10 mouse cellular contexts compared by ENCODE assay signal in the genomic region with DNA sequence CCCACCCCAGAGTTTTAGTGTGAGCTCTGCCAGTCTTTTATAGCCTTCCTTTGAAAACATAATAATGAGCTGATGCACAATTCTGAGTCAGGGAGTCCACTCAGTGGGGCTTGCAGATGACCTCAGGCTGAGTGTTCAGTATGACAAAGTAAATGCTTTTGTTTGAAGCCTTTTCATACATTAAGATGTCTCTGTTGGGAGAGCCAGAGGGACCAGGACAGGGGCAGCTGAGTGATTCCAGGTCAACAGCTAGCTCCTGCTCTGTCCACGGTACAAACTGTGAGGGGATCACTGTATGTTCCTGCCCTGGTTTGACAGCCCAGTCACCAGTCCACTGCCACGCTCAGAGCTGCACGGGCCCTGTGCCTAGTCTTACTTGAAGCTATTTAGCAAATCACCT. TPM values are rescaled to one million over a fixed set of nuclear protein-coding genes. Genes with fewer than 3 reads are reported as not detected.
DNase-seq lines count a peak whose midpoint lies in the region; ATAC-seq and TF ChIP-seq lines count a peak whose summit lies in the region.
"Had no signal": no experiment of that assay in that cellular context is flagged by ENCODE, and none has a peak within 500 bp of the region (broad histone marks: within the 10 kb centered on the region; RNA-seq: fewer than 3 reads in every experiment).

No protein-coding gene starts in this region.

- in situ Hi-C loops in ES-E14 (cut with MboI; ENCODE audit: low sequenced_read_pairs in 2 of 2, unreplicated experiment in 2 of 2): no loop called here

- H3K4me1 ChIP-seq in heart, embryonic 13.5 days: peaks cover 31% of the 10 kb centered on the region
- H3K4me1 ChIP-seq in ES-E14 (ENCODE audit: control insufficient read depth in 2 of 2, insufficient read depth in 2 of 2, low read length in 2 of 2, poor library complexity in 1 of 2): peaks cover 6 to 18% of the 10 kb centered on the region in 2 experiments; a peak in 3 of 4 replicates
- peaks cover 28% of the 10 kb centered on the region for H3K4me1 ChIP-seq in embryonic facial prominence, embryonic 15.5 days

- intact Hi-C loops in heart, postnatal 10 days (cut with DNase I): no loop called here

- H3K4me2 ChIP-seq in heart, embryonic 13.5 days: no peak overlapping the region
- no peak overlapping the region for H3K4me2 ChIP-seq in embryonic facial prominence, embryonic 15.5 days (replicated peaks)

- no peaks in the 10 kb centered on the region for H3K27me3 ChIP-seq in heart, embryonic 13.5 days (replicated peaks)
- H3K27me3 ChIP-seq in embryonic facial prominence, embryonic 15.5 days: no peaks in the 10 kb centered on the region

- no peak for DNase-seq in heart, postnatal 10 days
- no peak for DNase-seq in ES-E14 (ENCODE audit: low read depth, low spot score)
- DNase-seq in mesoderm, embryonic 11.5 days (ENCODE audit: low read depth, low spot score): peak; percentile 77
- no peak for DNase-seq in frontal cortex, postnatal 10 days (ENCODE audit: low spot score in 2 of 2)
- DNase-seq in frontal cortex, postnatal 25 days (ENCODE audit: low spot score in 2 of 2): no peak
- DNase-seq: lung, postnatal 14 days had no signal

- peak overlapping the region; percentile 89 for H3K27ac ChIP-seq in heart, embryonic 13.5 days (replicated peaks)
- H3K27ac ChIP-seq in ES-E14 (ENCODE audit: insufficient read depth, low read depth, low read length, poor library complexity, severe bottlenecking): peak overlapping the region; percentile 46; the same call in 1 of the 2 replicates
- H3K27ac ChIP-seq in embryonic facial prominence, embryonic 15.5 days (replicated peaks): peak overlapping the region; percentile 48

- 34% methylated on average over 3 of the region's 3 CpGs for WGBS in heart, embryonic 13.5 days
- WGBS in embryonic facial prominence, embryonic 15.5 days: 31% methylated on average over 3 of the region's 3 CpGs

- no peak overlapping the region for H3K9ac ChIP-seq in heart, embryonic 13.5 days
- H3K9ac ChIP-seq in ES-E14 (ENCODE audit: insufficient read depth, low read depth, low read length, poor library complexity, severe bottlenecking): no peak overlapping the region
- no peak overlapping the region for H3K9ac ChIP-seq in embryonic facial prominence, embryonic 15.5 days

- no peak for ATAC-seq in heart, embryonic 13.5 days (ENCODE audit: extremely low read depth, insufficient number of reproducible peaks, low FRiP score, low TSS enrichment)
- no peak for ATAC-seq in embryonic facial prominence, embryonic 15.5 days (ENCODE audit: insufficient number of reproducible peaks, low FRiP score, low TSS enrichment, low read depth)
- ATAC-seq in megakaryocyte-erythroid progenitor cell, adult 5-6 weeks (replicated peaks; ENCODE audit: low FRiP score, low TSS enrichment, poor library complexity, severe bottlenecking): no peak

- no peak overlapping the region for H3K4me3 ChIP-seq in heart, embryonic 13.5 days
- H3K4me3 ChIP-seq in ES-E14 (ENCODE audit: insufficient read depth in 1 of 2, low read depth in 1 of 2, low read length in 2 of 2, poor library complexity in 1 of 2, severe bottlenecking in 1 of 2): no peak overlapping the region
- no peak overlapping the region for H3K4me3 ChIP-seq in embryonic facial prominence, embryonic 15.5 days (replicated peaks)

- H3K9me3 ChIP-seq in heart, embryonic 13.5 days: no peaks in the 10 kb centered on the region
- H3K9me3 ChIP-seq in ES-E14 (ENCODE audit: control insufficient read depth, insufficient read depth, low read depth, low read length): no peaks in the 10 kb centered on the region
- H3K9me3 ChIP-seq in embryonic facial prominence, embryonic 15.5 days (replicated peaks): no peaks in the 10 kb centered on the region

- no peaks in the 10 kb centered on the region for H3K36me3 ChIP-seq in heart, embryonic 13.5 days
- H3K36me3 ChIP-seq in ES-E14 (ENCODE audit: control insufficient read depth, insufficient read depth, low read length, poor library complexity, severe bottlenecking): no peaks in the 10 kb centered on the region
- H3K36me3 ChIP-seq in embryonic facial prominence, embryonic 15.5 days: no peaks in the 10 kb centered on the region

TF ChIP-seq in ES-E14, 5 proteins besides CTCF, POLR2A, EP300 and RAD21:
- no peak for TF ChIP-seq ZC3H11A (IDR thresholded peaks at IDR 0.05; ENCODE audit: borderline replicate concordance, low read depth, low read length)
- no peak for TF ChIP-seq MAFK (IDR thresholded peaks at IDR 0.05; ENCODE audit: insufficient read depth, low read depth, low read length)
- TF ChIP-seq ZNF384 (IDR thresholded peaks at IDR 0.05; ENCODE audit: low read depth, low read length): no peak
- TF ChIP-seq HCFC1 (IDR thresholded peaks at IDR 0.05; ENCODE audit: borderline replicate concordance, insufficient read depth, low read length): no peak
- no peak for TF ChIP-seq CHD2 (IDR thresholded peaks at IDR 0.05; ENCODE audit: low read depth, low read length)
TF ChIP-seq in ES-E14: peak in this region for 0.

RNA-seq across cellular contexts. Expression of a gene that starts 26.6 kb away (rescaled TPM):
- 59.4 and 64.5 TPM in 2 replicates for polyA plus RNA-seq in heart, embryonic 13.5 days (2015; fragmentation: Nextera tagmentation; extraction: Ambion mirVana)
- total RNA-seq in heart, postnatal 10 days (2021): 10 to 100 TPM; 18.6 to 21.2 TPM
- total RNA-seq in ES-E14 (2012; rRNA removed): 16.6 and 37.4 TPM in 2 replicates
- 64.4 and 68.3 TPM in 2 replicates for polyA plus RNA-seq in embryonic facial prominence, embryonic 15.5 days (2015; fragmentation: Nextera tagmentation; extraction: Ambion mirVana)
- 0.28 TPM in 1 of 2 replicates, not detected in the other for total RNA-seq in megakaryocyte-erythroid progenitor cell, adult 5-6 weeks (2014; fragmentation: Nextera tagmentation)
- 0.72 and 1.5 TPM in 2 replicates for total RNA-seq in megakaryocyte-erythroid progenitor cell, adult 5-6 weeks (2017)

RNA-seq across cellular contexts. Expression of a gene that starts 34.4 kb away (rescaled TPM):
- 0.19 and 3.0 TPM in 2 replicates for polyA plus RNA-seq in heart, embryonic 13.5 days (2015; fragmentation: Nextera tagmentation; extraction: Ambion mirVana)
- not detected for total RNA-seq in heart, postnatal 10 days (2021)
- total RNA-seq in ES-E14 (2012; rRNA removed): not detected in 2 replicates
- not detected in 2 replicates for polyA plus RNA-seq in embryonic facial prominence, embryonic 15.5 days (2015; fragmentation: Nextera tagmentation; extraction: Ambion mirVana)
- total RNA-seq in megakaryocyte-erythroid progenitor cell, adult 5-6 weeks (2014; fragmentation: Nextera tagmentation): not detected in 2 replicates
- not detected in 2 replicates for total RNA-seq in megakaryocyte-erythroid progenitor cell, adult 5-6 weeks (2017)
- total RNA-seq: gastrocnemius, adult 18-20 months had no signal
